ENCODE assay signal across 7 mouse cellular contexts in genomic region chr2:26409362-26409761, GRCm38 (mm10). TPM values are rescaled to one million over a fixed set of nuclear protein-coding genes. Genes with fewer than 3 reads are reported as not detected.
DNase-seq lines count a peak whose midpoint lies in the region; ATAC-seq and TF ChIP-seq lines count a peak whose summit lies in the region.

No protein-coding gene starts in this region.

- peaks cover 51% of the 10 kb centered on the region for H3K36me3 ChIP-seq in lung, embryonic 14.5 days (ENCODE audit: insufficient read depth)
- peaks cover 54% of the 10 kb centered on the region for H3K36me3 ChIP-seq in forebrain, embryonic 12.5 days (replicated peaks)
- peaks cover 63% of the 10 kb centered on the region for H3K36me3 ChIP-seq in limb, embryonic 13.5 days
- H3K36me3 ChIP-seq in stomach, embryonic 14.5 days (ENCODE audit: control insufficient read depth, insufficient read depth, low read length), result peaks cover 24% of the 10 kb centered on the region

- H3K9me3 ChIP-seq in lung, embryonic 14.5 days (ENCODE audit: low read depth, low read length), result no peaks in the 10 kb centered on the region
- no peaks in the 10 kb centered on the region for H3K9me3 ChIP-seq in forebrain, embryonic 12.5 days
- no peaks in the 10 kb centered on the region for H3K9me3 ChIP-seq in limb, embryonic 13.5 days
- no peaks in the 10 kb centered on the region for H3K9me3 ChIP-seq in stomach, embryonic 14.5 days (ENCODE audit: control insufficient read depth, low read depth, low read length)

- H3K9ac ChIP-seq in lung, embryonic 14.5 days, result no peak overlapping the region
- no peak overlapping the region; the same call in 1 of the 2 replicates for H3K9ac ChIP-seq in forebrain, embryonic 12.5 days
- H3K9ac ChIP-seq in limb, embryonic 13.5 days, result no peak overlapping the region
- no peak overlapping the region for H3K9ac ChIP-seq in stomach, embryonic 14.5 days (replicated peaks; ENCODE audit: low read depth, low read length)

- no peak for TF ChIP-seq CTCF in lung, embryonic 14.5 days (IDR thresholded peaks at IDR 0.05; ENCODE audit: low read depth)

- peak overlapping the region; percentile 91 for H3K4me2 ChIP-seq in lung, embryonic 14.5 days
- peak overlapping the region; percentile 94; the same call in 1 of the 2 replicates for H3K4me2 ChIP-seq in forebrain, embryonic 12.5 days
- H3K4me2 ChIP-seq in limb, embryonic 13.5 days (replicated peaks), result peak overlapping the region; percentile 97
- H3K4me2 ChIP-seq in stomach, embryonic 14.5 days (replicated peaks; ENCODE audit: low read depth, low read length), result no peak overlapping the region

- peak overlapping the region; percentile 95 for H3K4me3 ChIP-seq in lung, embryonic 14.5 days (ENCODE audit: low read depth, low read length)
- peak overlapping the region; percentile 96 for H3K4me3 ChIP-seq in forebrain, embryonic 12.5 days (replicated peaks)
- H3K4me3 ChIP-seq in limb, embryonic 13.5 days, result peak overlapping the region; percentile 93
- H3K4me3 ChIP-seq in stomach, embryonic 14.5 days (ENCODE audit: low read depth, low read length), result no peak overlapping the region

- H3K27ac ChIP-seq in lung, embryonic 14.5 days (ENCODE audit: low read depth), result no peak overlapping the region
- H3K27ac ChIP-seq in forebrain, embryonic 12.5 days, result no peak overlapping the region
- H3K27ac ChIP-seq in limb, embryonic 13.5 days, result no peak overlapping the region
- H3K27ac ChIP-seq in stomach, embryonic 14.5 days (ENCODE audit: low read length), result no peak overlapping the region; the same call in 1 of the 2 replicates

- peaks cover 20% of the 10 kb centered on the region for H3K4me1 ChIP-seq in lung, embryonic 14.5 days (ENCODE audit: insufficient read depth)
- peaks cover 40% of the 10 kb centered on the region for H3K4me1 ChIP-seq in forebrain, embryonic 12.5 days
- peaks cover 33% of the 10 kb centered on the region for H3K4me1 ChIP-seq in limb, embryonic 13.5 days
- peaks cover 15% of the 10 kb centered on the region for H3K4me1 ChIP-seq in stomach, embryonic 14.5 days (ENCODE audit: control insufficient read depth, insufficient read depth, low read length)

- no peaks in the 10 kb centered on the region for H3K27me3 ChIP-seq in lung, embryonic 14.5 days (ENCODE audit: insufficient read depth, low read length)
- no peaks in the 10 kb centered on the region for H3K27me3 ChIP-seq in forebrain, embryonic 12.5 days
- no peaks in the 10 kb centered on the region for H3K27me3 ChIP-seq in limb, embryonic 13.5 days
- no peaks in the 10 kb centered on the region for H3K27me3 ChIP-seq in stomach, embryonic 14.5 days (ENCODE audit: control insufficient read depth, insufficient read depth, low read length)

- ATAC-seq in lung, embryonic 14.5 days (ENCODE audit: insufficient read depth), result no peak
- peak; percentile 51 for ATAC-seq in forebrain, embryonic 12.5 days (ENCODE audit: low FRiP score)
- ATAC-seq in limb, embryonic 13.5 days (ENCODE audit: low FRiP score, low read depth), result peak; percentile 25; the same call in 1 of the 2 replicates
- 0 out of 2 replicates have a peak, but pooled peaks have one; percentile 12 for ATAC-seq in stomach, embryonic 14.5 days (ENCODE audit: insufficient number of reproducible peaks, insufficient read depth, low FRiP score, low read depth)

- DNase-seq in lung, embryonic 14.5 days, result no peak
- DNase-seq in lung, postnatal 25 days (ENCODE audit: low spot score), result no peak
- DNase-seq in spleen, postnatal 10 days (ENCODE audit: low spot score in 2 of 2), result no peak
- DNase-seq in adrenal gland, postnatal 36 days, result no peak

- 58% methylated on average over 3 of the region's 3 CpGs for WGBS in lung, embryonic 14.5 days
- 61% methylated on average over 3 of the region's 3 CpGs for WGBS in forebrain, embryonic 12.5 days
- WGBS in limb, embryonic 13.5 days, result 58% methylated on average over 3 of the region's 3 CpGs
- 61% methylated on average over 3 of the region's 3 CpGs for WGBS in stomach, embryonic 14.5 days

RNA-seq across cellular contexts. Expression of gene Inpp5e, which starts 0.4 kb away (rescaled TPM):
- 18.6 and 22.4 TPM in 2 replicates for polyA plus RNA-seq in lung, embryonic 14.5 days (2014; fragmentation: Nextera tagmentation; extraction: Ambion mirVana)
- 29.2 and 30.6 TPM in 2 replicates for polyA plus RNA-seq in forebrain, embryonic 12.5 days (2016; fragmentation: Nextera tagmentation; extraction: Ambion mirVana)
- polyA plus RNA-seq in limb, embryonic 13.5 days (2015; fragmentation: Nextera tagmentation; extraction: Ambion mirVana), result 25.7 and 26.7 TPM in 2 replicates
- 20.0 and 24.0 TPM in 2 replicates for polyA plus RNA-seq in stomach, embryonic 14.5 days (2014; fragmentation: Nextera tagmentation; extraction: Ambion mirVana)
- total RNA-seq in adrenal gland, postnatal 36 days (2021), result 10 to 100 TPM; 13.2 to 19.8 TPM

RNA-seq across cellular contexts. Expression of gene Pmpca, which starts 20.2 kb away (rescaled TPM):
- 97.4 and 104 TPM in 2 replicates for polyA plus RNA-seq in lung, embryonic 14.5 days (2014; fragmentation: Nextera tagmentation; extraction: Ambion mirVana)
- 120 and 123 TPM in 2 replicates for polyA plus RNA-seq in forebrain, embryonic 12.5 days (2016; fragmentation: Nextera tagmentation; extraction: Ambion mirVana)
- 97.3 and 101 TPM in 2 replicates for polyA plus RNA-seq in limb, embryonic 13.5 days (2015; fragmentation: Nextera tagmentation; extraction: Ambion mirVana)
- 83.2 and 86.5 TPM in 2 replicates for polyA plus RNA-seq in stomach, embryonic 14.5 days (2014; fragmentation: Nextera tagmentation; extraction: Ambion mirVana)
- 100 to 1,000 TPM; 142 to 145 TPM for total RNA-seq in adrenal gland, postnatal 36 days (2021)

RNA-seq across cellular contexts. Expression of gene Entr1, which starts 20.2 kb away (rescaled TPM):
- polyA plus RNA-seq in lung, embryonic 14.5 days (2014; fragmentation: Nextera tagmentation; extraction: Ambion mirVana), result 103 and 116 TPM in 2 replicates
- 167 and 173 TPM in 2 replicates for polyA plus RNA-seq in forebrain, embryonic 12.5 days (2016; fragmentation: Nextera tagmentation; extraction: Ambion mirVana)
- 141 and 146 TPM in 2 replicates for polyA plus RNA-seq in limb, embryonic 13.5 days (2015; fragmentation: Nextera tagmentation; extraction: Ambion mirVana)
- polyA plus RNA-seq in stomach, embryonic 14.5 days (2014; fragmentation: Nextera tagmentation; extraction: Ambion mirVana), result 102 and 117 TPM in 2 replicates
- 100 to 1,000 TPM in 1 of 2 experiments, 10 to 100 TPM in 1; 97.9 to 102 TPM for total RNA-seq in adrenal gland, postnatal 36 days (2021)

RNA-seq across cellular contexts. Expression of gene Snapc4, which starts 28.9 kb away (rescaled TPM):
- 28.1 and 32.8 TPM in 2 replicates for polyA plus RNA-seq in lung, embryonic 14.5 days (2014; fragmentation: Nextera tagmentation; extraction: Ambion mirVana)
- polyA plus RNA-seq in forebrain, embryonic 12.5 days (2016; fragmentation: Nextera tagmentation; extraction: Ambion mirVana), result 34.3 and 38.9 TPM in 2 replicates
- polyA plus RNA-seq in limb, embryonic 13.5 days (2015; fragmentation: Nextera tagmentation; extraction: Ambion mirVana), result 29.3 and 36.1 TPM in 2 replicates
- polyA plus RNA-seq in stomach, embryonic 14.5 days (2014; fragmentation: Nextera tagmentation; extraction: Ambion mirVana), result 29.4 and 32.2 TPM in 2 replicates
- total RNA-seq in adrenal gland, postnatal 36 days (2021), result 10 to 100 TPM; 24.7 to 34.4 TPM

RNA-seq across cellular contexts. Expression of gene Sec16a, which starts 35.7 kb away (rescaled TPM):
- polyA plus RNA-seq in lung, embryonic 14.5 days (2014; fragmentation: Nextera tagmentation; extraction: Ambion mirVana), result 36.0 and 36.5 TPM in 2 replicates
- 30.0 and 33.9 TPM in 2 replicates for polyA plus RNA-seq in forebrain, embryonic 12.5 days (2016; fragmentation: Nextera tagmentation; extraction: Ambion mirVana)
- polyA plus RNA-seq in limb, embryonic 13.5 days (2015; fragmentation: Nextera tagmentation; extraction: Ambion mirVana), result 24.9 and 28.1 TPM in 2 replicates
- polyA plus RNA-seq in stomach, embryonic 14.5 days (2014; fragmentation: Nextera tagmentation; extraction: Ambion mirVana), result 33.4 and 37.7 TPM in 2 replicates
- total RNA-seq in adrenal gland, postnatal 36 days (2021), result 10 to 100 TPM; 63.2 to 63.3 TPM
